Mouse (Mus musculus) midbrain, embryonic 12.5 days (tissue): ENCODE measurements around the gene Cux1. TPM values are rescaled to one million over a fixed set of nuclear protein-coding genes. Genes with fewer than 3 reads are reported as not detected.
"Not testable (repeated sequence)": the region's sequence is repeated elsewhere in the genome, so short reads cannot be mapped to it uniquely, and the experiment has no call there.

Experiments
- ATAC-seq: fragments of 200-750 bp; cut with Nextera tagmentation; 2 replicates; pipeline ENCODE4 v1.8.0; 2017; ENCODE audit warnings: low read depth, moderate TSS enrichment, moderate library complexity; ENCODE audit not compliant: low FRiP score
- H3K27ac ChIP-seq: fragments of 300-500 bp; sonication (generic); replicated peaks from 2 replicates; pipeline ENCODE4 v1.5.1; 2016; ENCODE audit warnings: mild to moderate bottlenecking
- H3K27me3 ChIP-seq: fragments of 300-500 bp; sonication (generic); 2 replicates; pipeline ENCODE4 v1.6.1; 2016; ENCODE audit warnings: mild to moderate bottlenecking
- H3K36me3 ChIP-seq: fragments of 300-500 bp; sonication (generic); 2 replicates; pipeline ENCODE4 v1.6.1; 2016
- H3K4me1 ChIP-seq: fragments of 300-500 bp; sonication (generic); 2 replicates; pipeline ENCODE4 v1.6.1; 2016
- H3K4me2 ChIP-seq: fragments of 300-500 bp; sonication (generic); replicated peaks from 2 replicates; pipeline ENCODE4 v1.6.1; 2016; ENCODE audit warnings: mild to moderate bottlenecking, moderate library complexity
- H3K4me3 ChIP-seq: fragments of 300-500 bp; sonication (generic); 2 replicates; pipeline ENCODE4 v1.5.1; 2016; ENCODE audit warnings: mild to moderate bottlenecking
- H3K9ac ChIP-seq: fragments of 300-500 bp; sonication (generic); replicated peaks from 2 replicates; pipeline ENCODE4 v1.6.1; 2016; ENCODE audit warnings: mild to moderate bottlenecking, moderate library complexity
- H3K9me3 ChIP-seq: fragments of 300-500 bp; sonication (generic); 2 replicates; pipeline ENCODE4 v1.6.1; 2016; ENCODE audit warnings: mild to moderate bottlenecking
- WGBS: fragments of 180-500 bp; shearing (Covaris S2); methylation state at CpG from one replicate; pipeline ENCODE4 v1.1.7; 2016; 5-methylcytosine and 5-hydroxymethylcytosine counted together
- polyA plus RNA-seq: library from polyadenylated mRNA; unstranded; fragments of >200 nt; fragmentation: Nextera tagmentation; extraction: Ambion mirVana; gene quantifications from 2 replicates; pipeline ENCODE4 v1.2.1, GENCODE M21; 2016

The Cux1 gene
- polyA plus RNA-seq, 1 experiment from 2014 or later = 150 TPM

DNA sequence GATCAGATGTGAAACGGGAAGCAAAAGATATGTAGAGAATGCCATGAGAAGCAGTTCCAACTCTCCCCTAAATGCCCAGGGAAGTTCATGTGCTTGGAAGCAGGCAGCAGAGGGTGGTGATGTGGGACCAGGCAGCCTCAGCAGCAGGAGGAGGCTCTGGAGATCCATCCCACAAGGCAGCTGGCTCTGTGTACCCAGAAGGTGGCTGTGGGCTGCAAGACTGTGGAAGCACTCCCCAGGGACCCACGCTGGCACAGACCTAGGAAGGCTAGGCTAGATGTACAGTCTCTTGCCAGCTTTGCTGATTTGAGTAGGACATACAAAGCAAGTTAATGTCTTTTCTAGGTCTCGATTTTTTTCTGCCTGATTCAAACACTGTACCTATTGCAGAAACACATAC, 91.0 kb downstream of the Cux1 start:
- H3K4me3 ChIP-seq = no peak overlapping the region

DNA sequence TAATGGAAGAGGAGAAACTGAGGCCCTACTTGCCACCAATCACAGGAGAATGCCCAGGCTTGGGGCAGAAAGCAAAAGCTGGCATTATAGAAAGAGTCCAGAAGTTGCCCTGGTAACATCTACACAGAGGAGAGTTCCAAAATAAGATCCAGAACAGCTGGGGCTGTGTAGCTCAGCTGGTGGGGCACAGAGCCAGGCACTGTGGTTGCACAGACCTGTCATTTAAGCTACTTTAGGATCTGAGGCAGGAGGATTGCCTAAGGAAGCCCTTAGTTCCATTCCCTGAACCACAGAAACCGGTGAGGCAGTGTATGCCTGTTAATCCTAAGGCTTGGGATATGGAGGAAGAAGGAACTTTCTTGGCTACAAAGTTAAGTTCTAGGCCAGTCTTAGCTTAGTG, 92.1 kb downstream of the Cux1 start:
- Histone ChIP-seq H3K36me3 (peaks cover 4% of the 10 kb centered on the region; the same call in 1 of the 2 replicates), H3K4me2 (no peak overlapping the region), H3K9me3 (no peaks in the 10 kb centered on the region), H3K4me1 (peaks cover 7% of the 10 kb centered on the region), H3K9ac (no peak overlapping the region), H3K27me3 (no peaks in the 10 kb centered on the region), H3K27ac (no peak overlapping the region), H3K4me3 (no peak overlapping the region)
- ATAC-seq = no peak
- 89% methylated on average over 1 of the region's 1 CpGs for WGBS

More for the DNA sequence above, 91.0 kb downstream of the Cux1 start:
- WGBS = 94% methylated on average over 3 of the region's 3 CpGs
- no peaks in the 10 kb centered on the region for H3K9me3 ChIP-seq
- H3K27ac ChIP-seq = no peak overlapping the region
- ATAC-seq = no peak
- H3K4me2 ChIP-seq = no peak overlapping the region
- H3K9ac ChIP-seq = no peak overlapping the region
- no peaks in the 10 kb centered on the region for H3K27me3 ChIP-seq
- peaks cover 7% of the 10 kb centered on the region for H3K4me1 ChIP-seq
- peaks cover 7% of the 10 kb centered on the region; the same call in 1 of the 2 replicates for H3K36me3 ChIP-seq

DNA sequence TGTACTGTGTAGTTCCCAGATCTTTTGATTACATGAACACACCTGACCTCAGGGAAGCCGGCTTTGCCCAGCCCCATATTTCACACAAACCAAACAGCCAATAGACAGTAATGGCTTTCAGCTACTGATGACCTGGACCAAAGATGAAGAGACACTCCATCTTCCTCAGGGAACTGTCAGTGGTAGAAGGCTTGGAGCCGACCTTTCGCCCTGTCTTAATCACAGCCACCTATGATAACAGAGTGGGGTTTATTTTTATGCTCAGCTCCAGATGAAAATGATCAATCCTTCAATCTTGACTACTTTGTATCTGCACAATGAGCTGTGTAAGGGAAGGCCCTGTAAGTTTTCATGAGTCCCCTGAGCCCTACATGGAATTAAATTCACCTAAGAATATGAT, 93.2 kb downstream of the Cux1 start:
- WGBS = 78% methylated on average over 3 of the region's 3 CpGs
- ATAC-seq = no peak
- no peak overlapping the region for H3K4me2 ChIP-seq
- H3K36me3 ChIP-seq = peaks cover 4% of the 10 kb centered on the region; the same call in 1 of the 2 replicates
- peaks cover 9% of the 10 kb centered on the region for H3K4me1 ChIP-seq
- H3K4me3 ChIP-seq = no peak overlapping the region
- no peak overlapping the region for H3K27ac ChIP-seq
- no peaks in the 10 kb centered on the region for H3K27me3 ChIP-seq
- H3K9ac ChIP-seq = no peak overlapping the region
- H3K9me3 ChIP-seq = no peaks in the 10 kb centered on the region

DNA sequence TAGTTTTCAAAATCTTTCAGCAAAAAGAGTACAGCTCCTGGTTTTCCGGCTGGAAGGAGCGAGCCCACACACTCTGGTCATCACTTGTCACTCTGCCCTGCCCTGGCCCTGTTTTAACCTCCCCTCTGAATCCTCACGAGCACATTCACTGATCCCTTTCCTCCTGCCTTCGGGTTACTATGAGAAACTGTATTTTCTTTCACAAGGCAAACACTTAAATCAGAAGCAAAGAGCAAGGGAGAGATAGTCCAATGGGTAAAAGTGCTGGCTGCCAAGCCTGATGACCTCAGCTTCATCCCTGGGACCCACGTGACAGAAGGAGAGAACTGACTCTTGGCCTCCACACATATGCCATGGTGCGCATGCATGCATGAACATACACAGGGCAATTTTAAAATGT, 94.0 kb downstream of the Cux1 start:
- H3K27ac ChIP-seq = no peak overlapping the region
- 0 out of 2 replicates have a peak overlapping the region, but pooled peaks have one; percentile 6 for H3K9ac ChIP-seq
- WGBS = 43% methylated on average over 6 of the region's 6 CpGs

DNA sequence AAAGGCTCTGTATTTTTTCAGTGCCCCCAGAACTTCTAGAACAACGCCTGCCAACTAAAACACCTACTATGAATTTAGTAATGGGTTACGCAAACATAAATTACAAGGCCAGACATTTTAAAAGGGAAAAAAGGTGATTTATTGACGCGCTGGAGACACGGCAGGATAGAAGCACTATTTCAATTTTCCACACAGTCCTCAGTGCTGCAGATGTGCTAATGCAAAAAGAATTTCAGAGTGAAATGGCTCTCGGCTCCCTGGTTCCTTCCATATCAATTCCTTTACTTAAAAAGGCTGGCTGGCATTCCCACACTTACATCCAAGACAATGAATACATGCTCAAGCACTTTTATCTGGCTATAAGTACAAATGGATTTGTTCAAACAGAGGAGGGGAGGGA, 94.4 kb downstream of the Cux1 start:
- Histone ChIP-seq H3K36me3 (peaks cover 3% of the 10 kb centered on the region; the same call in 1 of the 2 replicates), H3K4me1 (peaks cover 21% of the 10 kb centered on the region), H3K4me3 (no peak overlapping the region), H3K9me3 (no peaks in the 10 kb centered on the region), H3K27me3 (no peaks in the 10 kb centered on the region), H3K4me2 (no peak overlapping the region), H3K9ac (no peak overlapping the region), H3K27ac (no peak overlapping the region)
- no peak for ATAC-seq
- WGBS = 75% methylated on average over 6 of the region's 6 CpGs

More for the DNA sequence above, 94.0 kb downstream of the Cux1 start:
- H3K4me3 ChIP-seq = no peak overlapping the region
- no peaks in the 10 kb centered on the region for H3K9me3 ChIP-seq
- peaks cover 16% of the 10 kb centered on the region for H3K4me1 ChIP-seq
- no peak for ATAC-seq
- peaks cover 4% of the 10 kb centered on the region; the same call in 1 of the 2 replicates for H3K36me3 ChIP-seq
- no peak overlapping the region for H3K4me2 ChIP-seq
- H3K27me3 ChIP-seq = no peaks in the 10 kb centered on the region

DNA sequence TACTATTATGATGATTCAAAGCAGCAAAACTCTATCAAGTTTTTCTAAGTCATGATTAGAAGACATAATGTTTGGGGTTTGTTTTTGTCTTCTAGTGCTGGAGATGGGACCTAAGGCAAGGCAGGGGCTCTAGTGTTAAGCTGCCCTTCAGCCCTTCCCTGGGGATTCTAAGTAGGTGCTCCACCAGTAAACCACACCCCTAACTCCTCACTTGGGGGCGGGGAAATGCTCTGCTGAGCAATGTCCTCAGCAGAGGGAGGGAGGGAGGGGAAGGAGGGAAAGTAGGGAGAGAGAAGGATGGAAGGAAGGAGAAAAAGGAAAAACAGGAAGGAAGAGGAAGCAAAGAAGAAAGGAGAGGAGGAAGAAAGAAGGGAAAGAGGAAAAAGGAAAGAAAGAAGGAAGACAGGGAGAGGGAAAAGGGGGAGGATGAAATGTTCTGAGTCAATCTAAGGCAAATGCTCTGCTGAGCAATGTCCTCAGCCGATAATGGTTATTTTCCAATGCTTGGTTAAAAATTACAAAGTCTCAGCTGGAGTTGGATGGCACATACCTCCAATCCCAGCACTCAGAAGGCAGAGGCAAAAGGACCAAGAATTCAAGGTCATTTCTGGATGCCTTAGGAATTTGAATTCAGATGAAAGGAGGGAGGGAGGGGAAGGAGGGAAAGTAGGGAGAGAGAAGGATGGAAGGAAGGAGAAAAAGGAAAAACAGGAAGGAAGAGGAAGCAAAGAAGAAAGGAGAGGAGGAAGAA, 96.1 kb downstream of the Cux1 start:
- not testable (repeated sequence) for H3K9ac ChIP-seq, H3K4me2 ChIP-seq, H3K4me3 ChIP-seq, H3K27me3 ChIP-seq, H3K36me3 ChIP-seq, ATAC-seq, H3K9me3 ChIP-seq, H3K27ac ChIP-seq
- WGBS = 52% methylated on average over 2 of the region's 2 CpGs
- peaks cover 36% of the 10 kb centered on the region for H3K4me1 ChIP-seq

DNA sequence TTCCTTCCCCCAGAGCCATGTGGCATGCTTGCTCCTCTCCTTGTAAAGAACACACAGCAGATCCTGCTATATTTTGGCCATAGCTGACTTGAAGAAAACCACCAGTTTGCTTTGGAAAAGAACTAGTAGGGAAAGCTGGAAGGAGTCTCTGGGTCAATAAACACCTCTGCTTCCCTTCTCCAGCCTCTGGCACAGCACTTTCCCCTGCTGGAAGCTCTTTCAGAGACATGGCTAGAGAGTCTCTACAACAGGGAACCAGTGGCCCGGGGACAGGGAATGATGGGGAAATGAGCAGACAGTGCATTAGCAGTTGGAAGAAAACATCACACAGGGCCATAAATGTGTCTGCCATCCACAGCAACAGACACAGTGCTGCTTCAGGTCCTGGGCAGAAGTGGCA, 98.0 kb downstream of the Cux1 start:
- Histone ChIP-seq H3K4me2 (no peak overlapping the region), H3K27ac (no peak overlapping the region; the same call in 1 of the 2 replicates), H3K9ac (no peak overlapping the region), H3K9me3 (no peaks in the 10 kb centered on the region), H3K4me1 (peaks cover 54% of the 10 kb centered on the region), H3K36me3 (no peaks in the 10 kb centered on the region; the same call in 1 of the 2 replicates), H3K4me3 (no peak overlapping the region), H3K27me3 (no peaks in the 10 kb centered on the region)
- ATAC-seq = no peak
- 85% methylated on average over 1 of the region's 1 CpGs for WGBS

DNA sequence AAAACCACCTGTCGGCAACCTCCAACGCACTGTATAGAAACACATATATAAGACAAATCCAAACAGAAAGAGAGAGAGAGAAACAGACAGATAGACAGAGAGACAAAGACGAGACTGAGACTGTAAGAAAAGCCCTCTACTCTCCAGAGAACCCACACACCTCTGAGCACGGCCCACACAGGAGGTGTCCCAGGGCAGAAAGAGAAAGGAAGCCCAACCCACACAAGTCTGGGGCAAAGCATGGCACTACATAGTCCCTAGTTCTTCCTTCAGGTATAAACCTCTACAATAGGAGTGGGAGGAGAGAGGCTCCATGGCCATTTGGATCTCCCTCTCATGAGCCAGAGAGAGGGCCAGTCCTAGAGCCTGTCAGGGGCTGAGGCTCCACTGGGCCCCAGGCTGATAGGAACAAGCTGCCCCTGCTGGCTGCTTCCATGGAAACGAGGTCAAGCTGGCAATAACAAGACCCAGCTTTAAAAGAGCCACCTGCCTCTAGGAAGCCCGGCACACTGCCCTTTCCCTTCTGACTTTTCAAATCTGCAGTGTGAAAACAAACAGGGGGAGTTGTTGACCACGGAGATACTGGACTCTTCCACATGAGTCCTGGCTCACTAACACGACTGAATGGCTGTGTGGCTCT, 99.8 kb downstream of the Cux1 start:
- Histone ChIP-seq H3K4me3 (no peak overlapping the region), H3K4me1 (peaks cover 47% of the 10 kb centered on the region)
- peak; percentile 69; the same call in 1 of the 2 replicates for ATAC-seq

DNA sequence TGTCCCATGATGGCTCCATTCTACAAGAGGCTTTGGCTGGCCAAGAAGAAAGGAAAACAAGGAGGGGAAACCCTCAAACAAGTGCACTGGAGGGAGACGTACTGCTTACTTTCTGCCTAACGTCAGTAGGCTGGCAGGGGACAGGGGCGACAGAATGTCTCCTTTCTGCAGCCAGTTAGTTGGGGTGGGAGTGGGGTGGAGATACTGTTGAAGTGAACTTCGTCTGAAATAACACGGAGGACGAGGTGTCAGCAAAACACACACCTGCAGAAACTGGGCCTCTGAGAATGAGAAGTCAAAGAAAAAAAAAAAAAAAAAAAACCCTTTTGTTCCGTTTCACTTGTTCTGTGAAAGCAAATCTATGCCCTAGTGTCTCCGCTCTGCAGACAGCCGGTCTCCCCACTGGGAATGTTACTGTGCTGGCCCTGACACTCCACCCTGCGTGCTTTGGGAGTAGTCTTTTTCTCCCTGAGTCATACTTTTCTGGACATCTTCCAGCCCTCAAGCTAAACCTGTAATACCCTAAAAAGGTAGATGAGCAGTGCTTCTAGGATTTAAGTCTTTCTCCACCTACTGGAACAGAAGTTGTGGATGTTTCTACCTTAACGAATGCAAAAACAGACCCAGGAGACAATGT, 101.4 kb downstream of the Cux1 start:
- Histone ChIP-seq H3K9me3 (no peaks in the 10 kb centered on the region), H3K9ac (no peak overlapping the region), H3K27ac (no peak overlapping the region), H3K4me2 (no peak overlapping the region), H3K4me1 (peaks cover 47% of the 10 kb centered on the region), H3K27me3 (no peaks in the 10 kb centered on the region), H3K36me3 (no peaks in the 10 kb centered on the region), H3K4me3 (no peak overlapping the region)
- ATAC-seq = no peak
- 61% methylated on average over 11 of the region's 11 CpGs for WGBS

More for the DNA sequence above, 99.8 kb downstream of the Cux1 start:
- 23% methylated on average over 7 of the region's 8 CpGs for WGBS
- Histone ChIP-seq H3K27me3 (no peaks in the 10 kb centered on the region), H3K36me3 (no peaks in the 10 kb centered on the region), H3K9ac (no peak overlapping the region), H3K4me2 (peak overlapping the region; percentile 22; the same call in 1 of the 2 replicates), H3K27ac (peak overlapping the region; percentile 39; the same call in 1 of the 2 replicates), H3K9me3 (no peaks in the 10 kb centered on the region)

DNA sequence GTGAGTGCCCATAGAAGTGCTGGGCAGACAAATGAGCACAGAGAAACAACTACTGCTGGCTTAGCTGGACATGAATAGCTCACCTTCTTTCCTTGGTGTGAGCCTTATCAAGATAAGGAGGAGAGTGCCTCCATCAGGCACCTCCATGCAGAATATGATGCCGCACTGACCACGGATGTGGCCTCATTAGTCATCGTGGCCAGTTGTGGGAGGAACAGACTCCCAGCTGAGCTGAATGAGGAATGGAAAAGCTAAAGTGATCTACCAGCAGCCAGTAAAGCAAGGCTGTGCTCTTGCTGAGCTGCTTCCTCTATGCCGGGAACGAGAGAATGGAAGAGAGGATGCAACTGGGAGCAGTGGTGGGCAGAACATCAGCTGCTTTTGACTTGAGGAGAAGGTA, 101.9 kb downstream of the Cux1 start:
- no peak for ATAC-seq
- 65% methylated on average over 5 of the region's 5 CpGs for WGBS
- Histone ChIP-seq H3K9me3 (no peaks in the 10 kb centered on the region), H3K36me3 (no peaks in the 10 kb centered on the region), H3K4me2 (no peak overlapping the region), H3K4me1 (peaks cover 47% of the 10 kb centered on the region), H3K4me3 (no peak overlapping the region), H3K27me3 (no peaks in the 10 kb centered on the region), H3K27ac (no peak overlapping the region), H3K9ac (no peak overlapping the region)

DNA sequence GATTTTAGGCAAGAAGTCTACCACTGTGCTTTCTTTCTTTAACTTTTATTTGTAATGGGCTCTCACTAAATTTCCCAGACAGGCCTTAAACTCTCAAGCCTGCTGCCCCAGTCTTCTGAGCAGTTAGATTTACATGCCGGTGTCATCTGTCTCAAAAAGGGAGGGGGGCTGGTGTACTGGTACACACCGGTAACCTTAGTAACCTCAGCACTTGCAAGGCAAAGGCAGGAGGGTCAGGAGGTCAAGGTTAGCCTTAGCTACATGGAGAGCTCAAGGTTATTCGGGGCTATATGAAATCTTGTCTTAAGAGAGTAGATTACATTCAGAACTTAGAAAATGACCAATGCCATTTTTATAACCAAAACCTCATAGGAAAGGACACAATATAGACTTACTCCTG, 102.4 kb downstream of the Cux1 start:
- H3K36me3 ChIP-seq = no peaks in the 10 kb centered on the region
- H3K4me1 ChIP-seq = peaks cover 47% of the 10 kb centered on the region
- H3K4me3 ChIP-seq = no peak overlapping the region
- no peaks in the 10 kb centered on the region for H3K9me3 ChIP-seq
- H3K27me3 ChIP-seq = no peaks in the 10 kb centered on the region
- 64% methylated on average over 3 of the region's 3 CpGs for WGBS
- ATAC-seq = no peak
- no peak overlapping the region for H3K27ac ChIP-seq
- no peak overlapping the region for H3K9ac ChIP-seq
- H3K4me2 ChIP-seq = no peak overlapping the region

DNA sequence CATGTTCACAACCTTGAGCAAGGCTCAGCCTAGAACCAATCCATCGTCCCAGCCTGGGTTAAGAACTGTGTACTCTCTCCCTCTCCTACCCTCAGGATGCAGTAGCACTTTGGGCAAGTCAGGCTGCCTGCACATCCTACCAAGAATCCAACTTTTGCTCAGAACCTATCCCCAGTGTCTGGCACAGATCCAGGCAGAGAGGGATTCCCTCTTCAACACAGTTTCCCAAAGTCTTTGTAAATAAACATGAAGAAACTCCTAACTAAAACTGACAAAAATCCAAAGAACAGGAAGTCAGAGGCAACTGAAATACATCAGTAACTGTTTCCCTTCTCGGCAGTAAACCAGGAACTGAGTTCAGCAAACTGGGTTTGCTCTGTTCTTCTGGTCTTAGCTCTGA, 103.2 kb downstream of the Cux1 start:
- Histone ChIP-seq H3K9me3 (no peaks in the 10 kb centered on the region), H3K4me2 (no peak overlapping the region), H3K4me3 (no peak overlapping the region), H3K27ac (no peak overlapping the region), H3K9ac (no peak overlapping the region), H3K36me3 (no peaks in the 10 kb centered on the region), H3K27me3 (no peaks in the 10 kb centered on the region), H3K4me1 (peaks cover 45% of the 10 kb centered on the region)
- 86% methylated on average over 2 of the region's 2 CpGs for WGBS
- no peak for ATAC-seq
